Mouse (Mus musculus) liver, embryonic 18 days (tissue): Measurements from ENCODE around the gene Maip1. TPM values are rescaled to one million over a fixed set of nuclear protein-coding genes. Genes with fewer than 3 reads are reported as not detected.

ENCODE experiments used
- polyA plus RNA-seq: library from polyadenylated mRNA; depleted of rRNA; stranded (reverse); fragments of >200 nt; gene quantifications from 2 replicates; pipeline ENCODE4 v1.2.3, GENCODE M21; 2012; rRNA removed

Maip1 gene
- 4.4 and 4.7 TPM in 2 replicates for polyA plus RNA-seq

DNA sequence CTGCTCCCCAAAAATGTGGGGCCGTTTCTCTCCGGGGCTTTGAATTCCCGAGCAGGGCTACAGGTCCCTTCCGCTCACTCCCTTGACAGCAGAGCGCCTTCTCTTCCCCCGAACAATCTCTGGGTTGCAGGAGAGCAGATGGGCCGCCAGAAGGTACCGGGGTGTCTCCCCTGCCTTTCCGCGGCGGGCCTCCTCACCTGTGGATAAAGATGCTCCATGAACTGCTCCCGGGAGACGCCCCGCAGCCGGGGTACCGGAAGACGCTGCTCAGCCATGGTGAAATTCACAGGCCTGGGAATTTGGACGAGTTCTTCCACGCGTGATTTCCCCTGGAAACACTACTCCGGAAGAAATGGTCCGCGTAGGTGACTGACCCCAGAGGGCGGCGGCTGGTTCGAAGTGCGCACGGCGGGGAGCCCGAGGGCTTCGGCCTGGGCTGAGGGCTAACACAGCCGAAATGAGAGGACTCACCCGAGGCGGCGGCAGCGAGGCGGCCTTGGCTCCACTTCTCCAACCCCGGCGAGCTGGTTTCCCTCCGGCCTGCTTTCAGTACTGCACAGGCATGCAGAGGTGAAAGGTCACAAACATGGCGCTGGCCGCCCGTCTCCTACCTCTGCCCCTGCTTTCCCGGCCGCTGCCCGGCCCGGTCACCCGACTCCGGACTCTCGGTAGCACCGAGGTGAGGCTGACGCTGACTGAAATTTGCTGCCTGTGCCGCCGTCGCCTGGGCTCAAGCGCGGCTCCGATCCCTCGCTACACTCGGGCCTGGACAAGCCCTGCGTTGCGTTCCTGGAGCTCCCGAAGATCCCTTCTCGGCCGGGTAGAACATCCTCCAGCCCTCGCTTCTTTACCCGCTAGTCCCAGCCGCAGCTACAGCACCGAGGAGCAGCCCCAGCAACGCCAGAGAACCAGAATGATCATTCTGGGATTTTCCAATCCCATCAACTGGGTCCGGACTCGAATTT, at the start of gene Maip1, which contains the start of gene Tyw5:
Gene Maip1, plus strand, starts transcription at position 142 of the 965 bp plus-strand sequence.
Gene Tyw5, minus strand, starts transcription at position 915 of the 965 bp plus-strand sequence.

DNA sequence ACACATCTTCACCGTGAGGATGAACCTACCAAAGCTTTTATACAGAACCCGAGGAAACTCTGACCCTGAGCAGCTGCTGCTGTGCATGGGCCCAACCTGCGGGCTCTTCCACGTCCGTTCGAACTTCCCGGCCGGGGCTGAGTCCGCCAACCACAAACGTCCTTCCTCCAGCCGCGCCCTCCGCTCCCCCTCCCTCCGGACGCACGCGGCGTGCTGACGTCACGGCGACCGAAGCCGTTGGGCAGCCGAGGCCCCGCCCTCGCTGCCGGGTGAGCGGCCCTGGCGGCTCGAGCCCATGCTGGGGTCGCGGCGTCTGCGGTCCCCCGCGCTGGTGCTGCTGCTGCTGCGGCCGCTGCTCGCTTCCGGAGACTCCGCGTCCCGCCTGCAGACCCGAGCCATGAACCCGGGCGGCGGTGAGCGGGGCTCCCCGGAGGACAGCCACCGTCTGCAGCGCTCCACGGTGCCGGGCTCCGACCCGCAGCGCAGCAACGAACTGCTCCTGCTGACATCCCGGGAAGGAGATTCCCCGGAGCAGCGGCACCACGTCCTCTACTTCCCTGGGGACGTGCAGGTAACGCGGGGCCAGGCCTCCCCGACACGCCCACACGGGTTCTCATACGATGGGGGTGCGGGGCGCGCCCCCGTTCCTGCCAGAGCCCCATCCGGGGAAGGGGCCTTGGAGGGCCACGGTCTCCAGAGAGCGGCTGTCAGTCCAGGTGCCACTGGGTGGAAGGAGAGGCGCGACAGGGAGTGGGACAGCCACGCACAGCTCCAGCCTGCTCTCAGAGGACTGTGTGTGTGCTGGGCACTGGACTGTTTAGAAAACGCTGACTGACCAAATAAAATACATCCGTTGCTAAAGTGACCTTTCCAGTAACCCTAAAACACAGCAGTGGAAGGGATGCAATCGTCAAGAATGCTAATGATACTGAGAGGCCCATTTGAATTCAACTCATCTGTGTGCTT, 28.5 kb upstream of the Maip1 start, which contains the start of gene 1700066M21Rik:
Gene 1700066M21Rik, plus strand, starts transcription at position 245 of the 966 bp plus-strand sequence.

Other genes with a start within 250 kb of the Maip1 start
- gene 1700066M21Rik, start 28.7 kb upstream of the Maip1 start, polyA plus RNA-seq = 3.2 and 3.4 TPM in 2 replicates
- 6.9 and 8.7 TPM in 2 replicates for gene Tyw5, start 773 bp downstream of the Maip1 start, polyA plus RNA-seq